Mouse (Mus musculus): Measurements from ENCODE around the gene Bicdl1. TPM values are rescaled to one million over a fixed set of nuclear protein-coding genes. Genes with fewer than 3 reads are reported as not detected.
A peak's percentile ranks its signal among the peaks of the same experiment; 100 is the strongest.

Bicdl1 gene
- 10.7 and 11.1 TPM in 2 replicates for polyA plus RNA-seq (2014; fragmentation: Nextera tagmentation; extraction: Ambion mirVana)

- Histone ChIP-seq H3K4me2 (peak within 1 kb of the TSS; percentile 99), H3K27ac (ENCODE audit: low read depth) (no peak within 1 kb of the TSS), H3K4me1 (ENCODE audit: insufficient read depth) (peaks cover 3% of the 10 kb centered on the region), H3K9ac (no peak within 1 kb of the TSS), H3K27me3 (ENCODE audit: insufficient read depth, low read length) (peaks cover 24% of the 10 kb centered on the region), H3K4me3 (ENCODE audit: low read depth, low read length) (peak within 1 kb of the TSS; percentile 53), H3K36me3 (ENCODE audit: insufficient read depth) (no peaks in the 10 kb centered on the region), H3K9me3 (ENCODE audit: low read depth, low read length) (no peaks in the 10 kb centered on the region)
- peak; percentile 95 for DNase-seq
- under 1% methylated on average over 52 of the region's 83 CpGs for WGBS
- ATAC-seq (ENCODE audit: insufficient read depth), result peak; percentile 82
- no peak for TF ChIP-seq CTCF (IDR thresholded peaks at IDR 0.05; ENCODE audit: low read depth)
These were observed at the start of gene Bicdl1 for GRCm38 (mm10) chr5:115731001-115731731. Gene Bicdl1 (minus strand): TSS chr5:115731621.

GRCm38 (mm10) chr5:115776911-115777310 is 45.5 kb upstream of the Bicdl1 start:
- H3K9me3 ChIP-seq (ENCODE audit: low read depth, low read length), result no peaks in the 10 kb centered on the region
- H3K4me3 ChIP-seq (ENCODE audit: low read depth, low read length), result no peak overlapping the region
- no peaks in the 10 kb centered on the region for H3K27me3 ChIP-seq (ENCODE audit: insufficient read depth, low read length)
- H3K4me1 ChIP-seq (ENCODE audit: insufficient read depth), result no peaks in the 10 kb centered on the region
- 56% methylated on average over 4 of the region's 4 CpGs for WGBS
- no peak for DNase-seq
- H3K9ac ChIP-seq, result no peak overlapping the region
- H3K36me3 ChIP-seq (ENCODE audit: insufficient read depth), result no peaks in the 10 kb centered on the region
- TF ChIP-seq CTCF (IDR thresholded peaks at IDR 0.05; ENCODE audit: low read depth), result no peak
- ATAC-seq (ENCODE audit: insufficient read depth), result no peak
- no peak overlapping the region for H3K27ac ChIP-seq (ENCODE audit: low read depth)
- no peak overlapping the region for H3K4me2 ChIP-seq

- H3K4me3 ChIP-seq (ENCODE audit: low read depth, low read length), result no peak overlapping the region
- 53% methylated on average over 4 of the region's 4 CpGs for WGBS
- no peak overlapping the region for H3K4me2 ChIP-seq
- H3K9ac ChIP-seq, result no peak overlapping the region
- no peak for TF ChIP-seq CTCF (IDR thresholded peaks at IDR 0.05; ENCODE audit: low read depth)
- no peaks in the 10 kb centered on the region for H3K27me3 ChIP-seq (ENCODE audit: insufficient read depth, low read length)
- H3K9me3 ChIP-seq (ENCODE audit: low read depth, low read length), result no peaks in the 10 kb centered on the region
- DNase-seq, result no peak
- no peaks in the 10 kb centered on the region for H3K36me3 ChIP-seq (ENCODE audit: insufficient read depth)
- H3K27ac ChIP-seq (ENCODE audit: low read depth), result no peak overlapping the region
- no peaks in the 10 kb centered on the region for H3K4me1 ChIP-seq (ENCODE audit: insufficient read depth)
- ATAC-seq (ENCODE audit: insufficient read depth), result no peak
These were observed 43.9 kb upstream of the Bicdl1 start for GRCm38 (mm10) chr5:115775350-115775749.

- Histone ChIP-seq H3K9me3 (ENCODE audit: low read depth, low read length) (no peaks in the 10 kb centered on the region), H3K4me2 (no peak overlapping the region), H3K36me3 (ENCODE audit: insufficient read depth) (no peaks in the 10 kb centered on the region), H3K27me3 (ENCODE audit: insufficient read depth, low read length) (no peaks in the 10 kb centered on the region), H3K9ac (no peak overlapping the region), H3K27ac (ENCODE audit: low read depth) (no peak overlapping the region), H3K4me1 (ENCODE audit: insufficient read depth) (no peaks in the 10 kb centered on the region), H3K4me3 (ENCODE audit: low read depth, low read length) (no peak overlapping the region)
- DNase-seq (no peak), ATAC-seq (ENCODE audit: insufficient read depth) (no peak)
- WGBS, result 80% methylated on average over 4 of the region's 4 CpGs
- TF ChIP-seq CTCF (IDR thresholded peaks at IDR 0.05; ENCODE audit: low read depth), result peak; percentile 27
These were observed 38.6 kb upstream of the Bicdl1 start for GRCm38 (mm10) chr5:115770048-115770447.

- H3K4me2 ChIP-seq, result no peak overlapping the region
- no peaks in the 10 kb centered on the region for H3K27me3 ChIP-seq (ENCODE audit: insufficient read depth, low read length)
- H3K4me1 ChIP-seq (ENCODE audit: insufficient read depth), result no peaks in the 10 kb centered on the region
- TF ChIP-seq CTCF (IDR thresholded peaks at IDR 0.05; ENCODE audit: low read depth), result no peak
- no peak for DNase-seq
- H3K27ac ChIP-seq (ENCODE audit: low read depth), result no peak overlapping the region
- no peaks in the 10 kb centered on the region for H3K9me3 ChIP-seq (ENCODE audit: low read depth, low read length)
- no peaks in the 10 kb centered on the region for H3K36me3 ChIP-seq (ENCODE audit: insufficient read depth)
- ATAC-seq (ENCODE audit: insufficient read depth), result no peak
- H3K4me3 ChIP-seq (ENCODE audit: low read depth, low read length), result no peak overlapping the region
- no peak overlapping the region for H3K9ac ChIP-seq
- WGBS, result 86% methylated on average over 4 of the region's 4 CpGs
These were observed 37.7 kb upstream of the Bicdl1 start for GRCm38 (mm10) chr5:115769116-115769515.

- DNase-seq (no peak), ATAC-seq (ENCODE audit: insufficient read depth) (no peak)
- Histone ChIP-seq H3K9me3 (ENCODE audit: low read depth, low read length) (no peaks in the 10 kb centered on the region), H3K4me3 (ENCODE audit: low read depth, low read length) (no peak overlapping the region), H3K9ac (no peak overlapping the region), H3K4me1 (ENCODE audit: insufficient read depth) (no peaks in the 10 kb centered on the region), H3K4me2 (no peak overlapping the region), H3K27me3 (ENCODE audit: insufficient read depth, low read length) (no peaks in the 10 kb centered on the region), H3K36me3 (ENCODE audit: insufficient read depth) (no peaks in the 10 kb centered on the region), H3K27ac (ENCODE audit: low read depth) (no peak overlapping the region)
- 70% methylated on average over 8 of the region's 8 CpGs for WGBS
- TF ChIP-seq CTCF (IDR thresholded peaks at IDR 0.05; ENCODE audit: low read depth), result no peak
These were observed 35.4 kb upstream of the Bicdl1 start for GRCm38 (mm10) chr5:115766821-115767220.

GRCm38 (mm10) chr5:115763981-115764380 is 32.6 kb upstream of the Bicdl1 start:
- no peaks in the 10 kb centered on the region for H3K9me3 ChIP-seq (ENCODE audit: low read depth, low read length)
- 79% methylated on average over 2 of the region's 2 CpGs for WGBS
- H3K27ac ChIP-seq (ENCODE audit: low read depth), result no peak overlapping the region
- H3K4me3 ChIP-seq (ENCODE audit: low read depth, low read length), result no peak overlapping the region
- H3K4me1 ChIP-seq (ENCODE audit: insufficient read depth), result no peaks in the 10 kb centered on the region
- no peaks in the 10 kb centered on the region for H3K36me3 ChIP-seq (ENCODE audit: insufficient read depth)
- H3K9ac ChIP-seq, result no peak overlapping the region
- no peak overlapping the region for H3K4me2 ChIP-seq
- H3K27me3 ChIP-seq (ENCODE audit: insufficient read depth, low read length), result no peaks in the 10 kb centered on the region
- no peak for TF ChIP-seq CTCF (IDR thresholded peaks at IDR 0.05; ENCODE audit: low read depth)
- no peak for DNase-seq
- ATAC-seq (ENCODE audit: insufficient read depth), result no peak

Measured in lung, embryonic 14.5 days (tissue).